Mouse (Mus musculus): ENCODE results near the gene Hist1h4k.

- TF ChIP-seq CTCF (IDR thresholded peaks at IDR 0.05) (no peak), EP300 (IDR thresholded peaks at IDR 0.05) (no peak)
Observed at GRCm38 (mm10) chr13:21779767-21780731, 29.7 kb upstream of the Hist1h4k start, which contains the start of gene Hist1h1b.
